Mouse (Mus musculus): ENCODE measurements around the gene Olfr1087.
"Not testable (repeated sequence)": the region's sequence is repeated elsewhere in the genome, so short reads cannot be mapped to it uniquely, and the experiment has no call there.

Olfr1087 gene

GRCm38 (mm10) chr2:86698295-86698694 is at the start of gene Olfr1087:
Gene Olfr1087, minus strand, starts transcription at chr2:86698395.
- DNase-seq (ENCODE audit: low read depth, low spot score) = no peak

DNA sequence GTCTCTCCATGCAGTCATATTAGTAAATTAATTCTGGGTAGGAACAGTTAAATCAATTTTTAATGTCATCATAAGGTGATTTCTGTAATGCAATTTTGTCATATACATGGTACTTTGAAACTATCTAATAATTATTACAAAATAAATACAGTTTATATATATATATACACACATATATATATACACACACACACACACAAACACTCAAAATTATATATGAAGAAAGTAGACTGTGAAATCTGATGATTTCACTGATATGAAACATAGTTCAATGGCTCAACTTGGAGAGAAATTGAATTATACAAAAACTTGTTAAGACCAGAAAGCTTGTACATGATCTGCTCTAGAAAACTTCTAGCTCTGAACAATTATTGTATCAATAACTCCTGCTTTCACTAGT is 35.4 kb upstream of the Olfr1087 start, which contains the start of gene Olfr1089:
Gene Olfr1089, minus strand, starts transcription at position 101 of the 400 bp plus-strand sequence.
- DNase-seq (ENCODE audit: low read depth, low spot score) = no peak

DNA sequence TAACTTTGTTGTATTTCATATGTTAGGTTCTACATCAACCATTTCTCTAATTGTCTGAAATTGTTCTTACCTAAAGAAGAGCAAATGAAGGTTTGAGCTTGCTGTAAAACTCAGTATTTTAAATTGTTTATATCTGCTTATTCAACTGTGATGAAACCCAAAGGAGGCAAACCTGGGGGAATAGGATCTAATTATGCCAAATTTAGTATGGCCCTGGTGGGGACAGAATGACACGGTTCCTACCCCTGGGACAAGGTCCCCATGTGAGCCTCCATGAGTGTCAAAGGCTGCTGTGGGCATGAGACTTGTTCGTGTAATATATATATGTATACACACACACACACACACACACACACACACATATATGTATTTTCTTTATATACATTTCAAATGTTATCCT is 18.2 kb downstream of the Olfr1087 start, which contains the start of gene Olfr1086:
Gene Olfr1086, minus strand, starts transcription at position 101 of the 400 bp plus-strand sequence.
- no peak for DNase-seq (ENCODE audit: low read depth, low spot score)

GRCm38 (mm10) chr2:86661919-86662318 is 36.3 kb downstream of the Olfr1087 start, which contains the start of gene Olfr1085:
Gene Olfr1085, minus strand, starts transcription at chr2:86662019.
- no peak for DNase-seq (ENCODE audit: low read depth, low spot score)

DNA sequence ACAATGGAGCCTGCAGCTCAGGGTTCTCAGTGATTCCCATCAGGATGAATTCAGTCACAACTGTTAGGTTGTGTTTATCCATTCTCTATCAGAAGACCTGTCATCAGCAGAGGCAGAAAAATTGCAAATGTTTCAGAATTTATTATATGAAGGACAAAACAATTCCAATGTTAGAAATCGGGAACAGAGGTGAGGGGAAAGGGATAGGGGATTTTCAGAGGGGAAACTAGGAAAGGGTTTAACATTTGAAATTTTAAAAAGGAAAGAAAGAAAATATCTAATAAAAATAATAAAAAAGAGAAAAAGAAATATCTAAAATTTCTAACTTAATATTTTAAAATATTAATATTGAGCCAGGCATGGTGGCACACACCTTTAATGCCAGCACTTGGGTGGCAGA is 58.6 kb downstream of the Olfr1087 start, which contains the start of gene Olfr1084:
Gene Olfr1084, minus strand, starts transcription at position 101 of the 400 bp plus-strand sequence.
- not testable (repeated sequence) for DNase-seq (ENCODE audit: low read depth, low spot score)
